Mouse (Mus musculus) embryonic facial prominence, embryonic 11.5 days (tissue): ENCODE results near the gene Stk11. TPM values are rescaled to one million over a fixed set of nuclear protein-coding genes. Genes with fewer than 3 reads are reported as not detected.

Source experiments
- ATAC-seq: fragments of 200-750 bp; cut with Nextera tagmentation; replicated peaks from 2 replicates; pipeline ENCODE4 v1.8.0; 2017; ENCODE audit warnings: low read depth; ENCODE audit not compliant: insufficient number of reproducible peaks, low FRiP score, low TSS enrichment
- DNase-seq: peaks from one replicate; pipeline ENCODE4 v3.0.0-alpha.2; 2015; ENCODE audit warnings: low spot score
- H3K27ac ChIP-seq: fragments of 300-500 bp; sonication (generic); replicated peaks from 2 replicates; pipeline ENCODE4 v1.5.1; 2014; ENCODE audit warnings: mild to moderate bottlenecking, low read depth, low read length, control low read depth
- H3K27me3 ChIP-seq: fragments of 300-500 bp; sonication (generic); 2 replicates; pipeline ENCODE4 v1.6.1; 2014; ENCODE audit warnings: mild to moderate bottlenecking, low read length, moderate library complexity, mixed read lengths; ENCODE audit not compliant: control insufficient read depth, insufficient read depth
- H3K36me3 ChIP-seq: fragments of 300-500 bp; sonication (generic); replicated peaks from 2 replicates; pipeline ENCODE4 v1.6.1; 2014; ENCODE audit warnings: low read depth, mild to moderate bottlenecking, low read length, moderate library complexity, mixed read lengths; ENCODE audit not compliant: control insufficient read depth, insufficient read depth
- H3K4me1 ChIP-seq: fragments of 300-500 bp; sonication (generic); 2 replicates; pipeline ENCODE4 v1.6.1; 2014; ENCODE audit warnings: low read length, mixed read lengths; ENCODE audit not compliant: control insufficient read depth, insufficient read depth
- H3K4me2 ChIP-seq: fragments of 300-500 bp; sonication (generic); 2 replicates; pipeline ENCODE4 v1.6.1; 2014; ENCODE audit warnings: low read depth, mild to moderate bottlenecking, control low read depth, low read length, moderate library complexity
- H3K4me3 ChIP-seq: fragments of 300-500 bp; sonication (generic); 2 replicates; pipeline ENCODE4 v1.5.1; 2014; ENCODE audit warnings: low read depth, low read length, control low read depth
- H3K9ac ChIP-seq: fragments of 300-500 bp; sonication (generic); replicated peaks from 2 replicates; pipeline ENCODE4 v1.6.1; 2014; ENCODE audit warnings: mild to moderate bottlenecking, control low read depth, low read length
- H3K9me3 ChIP-seq: fragments of 300-500 bp; sonication (generic); replicated peaks from 2 replicates; pipeline ENCODE4 v1.6.1; 2016; ENCODE audit warnings: mild to moderate bottlenecking, low read length, inconsistent platforms, mixed read lengths; ENCODE audit not compliant: control insufficient read depth
- WGBS: fragments of 180-500 bp; shearing (Covaris S2); extraction: QIAGEN DNeasy Blood & Tissue Kit; methylation state at CpG from one replicate; pipeline ENCODE4 v1.1.7; 2014; 5-methylcytosine and 5-hydroxymethylcytosine counted together
- polyA plus RNA-seq: library from polyadenylated mRNA; unstranded; fragments of >200 nt; fragmentation: Nextera tagmentation; extraction: Ambion mirVana; gene quantifications from 2 replicates; pipeline ENCODE4 v1.2.1, GENCODE M21; 2014

Stk11 gene
- polyA plus RNA-seq, 1 experiment from 2014 or later, result 16.6 TPM

- Histone ChIP-seq H3K4me2 (no peak overlapping the region), H3K36me3 (no peaks in the 10 kb centered on the region), H3K9me3 (no peaks in the 10 kb centered on the region), H3K27me3 (no peaks in the 10 kb centered on the region), H3K4me1 (no peaks in the 10 kb centered on the region; the same call in 1 of the 2 replicates), H3K4me3 (no peak overlapping the region), H3K27ac (no peak overlapping the region), H3K9ac (no peak overlapping the region)
- DNase-seq, result no peak
- 65% methylated on average over 1 of the region's 1 CpGs for WGBS
- ATAC-seq, result no peak
Measured at GRCm38 (mm10) chr10:80075924-80076323, 39.7 kb upstream of the Stk11 start.

GRCm38 (mm10) chr10:80076386-80076785 lies 39.2 kb upstream of the Stk11 start:
- Histone ChIP-seq H3K9ac (no peak overlapping the region), H3K4me3 (no peak overlapping the region), H3K9me3 (no peaks in the 10 kb centered on the region), H3K27ac (no peak overlapping the region), H3K27me3 (no peaks in the 10 kb centered on the region), H3K4me2 (no peak overlapping the region), H3K36me3 (no peaks in the 10 kb centered on the region), H3K4me1 (no peaks in the 10 kb centered on the region; the same call in 1 of the 2 replicates)
- ATAC-seq, result no peak
- no peak for DNase-seq
- 90% methylated on average over 4 of the region's 4 CpGs for WGBS

- no peaks in the 10 kb centered on the region for H3K4me1 ChIP-seq
- H3K27me3 ChIP-seq, result no peaks in the 10 kb centered on the region
- ATAC-seq (no peak), DNase-seq (no peak)
- no peak overlapping the region for H3K9ac ChIP-seq
- H3K36me3 ChIP-seq, result no peaks in the 10 kb centered on the region
- no peaks in the 10 kb centered on the region for H3K9me3 ChIP-seq
- 90% methylated on average over 5 of the region's 5 CpGs for WGBS
- no peak overlapping the region for H3K27ac ChIP-seq
- H3K4me3 ChIP-seq, result no peak overlapping the region
- H3K4me2 ChIP-seq, result no peak overlapping the region
Measured at GRCm38 (mm10) chr10:80077312-80077711, 38.3 kb upstream of the Stk11 start.

- 91% methylated on average over 1 of the region's 1 CpGs for WGBS
Measured at GRCm38 (mm10) chr10:80078366-80078765, 37.2 kb upstream of the Stk11 start.

GRCm38 (mm10) chr10:80080396-80081070 lies 35.1 kb upstream of the Stk11 start:
- DNase-seq (no peak), ATAC-seq (no peak)
- WGBS, result 88% methylated on average over 16 of the region's 16 CpGs
- Histone ChIP-seq H3K27ac (no peak overlapping the region), H3K4me1 (no peaks in the 10 kb centered on the region), H3K4me2 (no peak overlapping the region), H3K9me3 (no peaks in the 10 kb centered on the region), H3K36me3 (no peaks in the 10 kb centered on the region), H3K9ac (no peak overlapping the region), H3K27me3 (no peaks in the 10 kb centered on the region), H3K4me3 (no peak overlapping the region)

More at GRCm38 (mm10) chr10:80078366-80078765, 37.2 kb upstream of the Stk11 start:
- Histone ChIP-seq H3K4me2 (no peak overlapping the region), H3K36me3 (no peaks in the 10 kb centered on the region), H3K27me3 (no peaks in the 10 kb centered on the region), H3K27ac (no peak overlapping the region), H3K9ac (no peak overlapping the region), H3K9me3 (no peaks in the 10 kb centered on the region), H3K4me1 (no peaks in the 10 kb centered on the region), H3K4me3 (no peak overlapping the region)
- DNase-seq, result no peak
- ATAC-seq, result no peak

- Histone ChIP-seq H3K9ac (no peak overlapping the region), H3K27ac (no peak overlapping the region), H3K4me2 (no peak overlapping the region), H3K4me1 (no peaks in the 10 kb centered on the region), H3K36me3 (no peaks in the 10 kb centered on the region), H3K9me3 (no peaks in the 10 kb centered on the region), H3K4me3 (no peak overlapping the region), H3K27me3 (no peaks in the 10 kb centered on the region)
- DNase-seq, result no peak
- WGBS, result 78% methylated on average over 3 of the region's 3 CpGs
- ATAC-seq, result no peak
Measured at GRCm38 (mm10) chr10:80081075-80081474, 34.5 kb upstream of the Stk11 start.

GRCm38 (mm10) chr10:80084817-80085487 lies 30.7 kb upstream of the Stk11 start:
- ATAC-seq, result no peak
- Histone ChIP-seq H3K27me3 (no peaks in the 10 kb centered on the region), H3K4me1 (no peaks in the 10 kb centered on the region), H3K36me3 (no peaks in the 10 kb centered on the region), H3K4me3 (no peak overlapping the region), H3K9ac (no peak overlapping the region), H3K4me2 (no peak overlapping the region), H3K9me3 (no peaks in the 10 kb centered on the region), H3K27ac (no peak overlapping the region)
- DNase-seq, result no peak
- WGBS, result 74% methylated on average over 9 of the region's 9 CpGs

- DNase-seq, result no peak
- no peak overlapping the region for H3K4me3 ChIP-seq
- no peaks in the 10 kb centered on the region for H3K36me3 ChIP-seq
- no peak overlapping the region for H3K9ac ChIP-seq
- H3K9me3 ChIP-seq, result no peaks in the 10 kb centered on the region
- ATAC-seq, result no peak
- WGBS, result 79% methylated on average over 3 of the region's 3 CpGs
- H3K27ac ChIP-seq, result no peak overlapping the region
- no peaks in the 10 kb centered on the region for H3K27me3 ChIP-seq
- no peaks in the 10 kb centered on the region for H3K4me1 ChIP-seq
- no peak overlapping the region for H3K4me2 ChIP-seq
Measured at GRCm38 (mm10) chr10:80086847-80087246, 28.8 kb upstream of the Stk11 start.
